Mouse (Mus musculus): ENCODE measurements around the gene H6pd. TPM values are rescaled to one million over a fixed set of nuclear protein-coding genes. Genes with fewer than 3 reads are reported as not detected.

The H6pd gene
- polyA plus RNA-seq, 1 experiment from 2014 or later, result 14.9 TPM

- 81% methylated on average over 21 of the region's 21 CpGs for WGBS
- no peaks in the 10 kb centered on the region for H3K9me3 ChIP-seq (replicated peaks; ENCODE audit: control insufficient read depth, low read length)
- no peak for ATAC-seq (ENCODE audit: insufficient read depth, low FRiP score)
- no peaks in the 10 kb centered on the region for H3K36me3 ChIP-seq (ENCODE audit: control insufficient read depth, insufficient read depth, low read length)
- no peak overlapping the region for H3K4me2 ChIP-seq (ENCODE audit: low read depth, low read length)
- H3K4me3 ChIP-seq (replicated peaks; ENCODE audit: low read length), result no peak overlapping the region
- H3K4me1 ChIP-seq (ENCODE audit: control insufficient read depth, insufficient read depth, low read length), result peaks cover 47% of the 10 kb centered on the region
- 0 out of 2 replicates have a peak overlapping the region, but pooled peaks have one; percentile 1 for H3K27ac ChIP-seq (ENCODE audit: low read length)
- no peaks in the 10 kb centered on the region for H3K27me3 ChIP-seq (ENCODE audit: control insufficient read depth, insufficient read depth, low read length)
- H3K9ac ChIP-seq (ENCODE audit: low read length), result no peak overlapping the region
These were observed 2.5 kb downstream of the H6pd start for GRCm38 (mm10) chr4:150006122-150006854.

- Histone ChIP-seq H3K9ac (ENCODE audit: low read length) (no peak overlapping the region), H3K27ac (ENCODE audit: low read length) (no peak overlapping the region), H3K9me3 (replicated peaks; ENCODE audit: control insufficient read depth, low read length) (no peaks in the 10 kb centered on the region), H3K27me3 (ENCODE audit: control insufficient read depth, insufficient read depth, low read length) (no peaks in the 10 kb centered on the region), H3K4me1 (ENCODE audit: control insufficient read depth, insufficient read depth, low read length) (peaks cover 56% of the 10 kb centered on the region), H3K4me2 (ENCODE audit: low read depth, low read length) (no peak overlapping the region), H3K4me3 (replicated peaks; ENCODE audit: low read length) (no peak overlapping the region), H3K36me3 (ENCODE audit: control insufficient read depth, insufficient read depth, low read length) (no peaks in the 10 kb centered on the region)
- 83% methylated on average over 10 of the region's 10 CpGs for WGBS
- no peak for ATAC-seq (ENCODE audit: insufficient read depth, low FRiP score)
These were observed 3.6 kb downstream of the H6pd start for GRCm38 (mm10) chr4:150005231-150005630.

- no peak overlapping the region for H3K4me3 ChIP-seq (replicated peaks; ENCODE audit: low read length)
- ATAC-seq (ENCODE audit: insufficient read depth, low FRiP score), result no peak
- H3K4me1 ChIP-seq (ENCODE audit: control insufficient read depth, insufficient read depth, low read length), result peaks cover 61% of the 10 kb centered on the region
- H3K9ac ChIP-seq (ENCODE audit: low read length), result 0 out of 2 replicates have a peak overlapping the region, but pooled peaks have one; percentile 16
- peak overlapping the region; percentile 76 for H3K27ac ChIP-seq (ENCODE audit: low read length)
- H3K27me3 ChIP-seq (ENCODE audit: control insufficient read depth, insufficient read depth, low read length), result no peaks in the 10 kb centered on the region
- H3K4me2 ChIP-seq (ENCODE audit: low read depth, low read length), result no peak overlapping the region
- H3K36me3 ChIP-seq (ENCODE audit: control insufficient read depth, insufficient read depth, low read length), result no peaks in the 10 kb centered on the region
- H3K9me3 ChIP-seq (replicated peaks; ENCODE audit: control insufficient read depth, low read length), result no peaks in the 10 kb centered on the region
- WGBS, result 57% methylated on average over 4 of the region's 4 CpGs
These were observed 5.2 kb downstream of the H6pd start for GRCm38 (mm10) chr4:150003641-150004040.

DNA sequence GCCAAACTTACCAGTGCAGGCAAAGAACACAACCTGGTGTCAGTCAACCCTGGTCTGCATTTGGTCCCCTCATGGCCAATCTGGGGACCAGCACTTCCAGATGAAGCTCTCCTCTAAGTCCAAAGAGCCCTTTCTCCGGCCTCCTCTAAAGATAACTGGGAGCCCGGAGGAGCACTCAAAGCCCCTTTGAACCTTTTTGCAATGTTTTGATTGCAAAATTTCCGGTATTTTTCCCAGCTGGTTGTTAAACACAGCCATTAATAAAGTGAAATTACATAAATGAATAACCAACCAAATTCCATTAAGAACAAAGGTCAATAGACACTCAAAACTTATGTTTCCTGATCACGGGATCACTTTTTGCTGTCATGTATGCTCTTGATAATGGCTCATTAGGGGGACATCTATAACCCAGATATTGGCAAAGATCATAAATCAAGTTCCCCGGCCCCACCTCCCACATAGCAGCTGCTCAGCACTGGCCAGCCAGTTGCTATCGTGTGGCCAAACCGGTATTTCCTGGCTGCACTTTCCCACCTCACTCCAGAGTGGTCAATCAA lies 5.7 kb downstream of the H6pd start:
- Histone ChIP-seq H3K9ac (ENCODE audit: low read length) (no peak overlapping the region), H3K27ac (ENCODE audit: low read length) (peak overlapping the region; percentile 76), H3K27me3 (ENCODE audit: control insufficient read depth, insufficient read depth, low read length) (no peaks in the 10 kb centered on the region), H3K4me1 (ENCODE audit: control insufficient read depth, insufficient read depth, low read length) (peaks cover 60% of the 10 kb centered on the region), H3K4me2 (ENCODE audit: low read depth, low read length) (no peak overlapping the region), H3K36me3 (ENCODE audit: control insufficient read depth, insufficient read depth, low read length) (no peaks in the 10 kb centered on the region), H3K4me3 (replicated peaks; ENCODE audit: low read length) (no peak overlapping the region), H3K9me3 (replicated peaks; ENCODE audit: control insufficient read depth, low read length) (no peaks in the 10 kb centered on the region)
- peak; percentile 64 for ATAC-seq (ENCODE audit: insufficient read depth, low FRiP score)
- WGBS, result 19% methylated on average over 7 of the region's 7 CpGs

DNA sequence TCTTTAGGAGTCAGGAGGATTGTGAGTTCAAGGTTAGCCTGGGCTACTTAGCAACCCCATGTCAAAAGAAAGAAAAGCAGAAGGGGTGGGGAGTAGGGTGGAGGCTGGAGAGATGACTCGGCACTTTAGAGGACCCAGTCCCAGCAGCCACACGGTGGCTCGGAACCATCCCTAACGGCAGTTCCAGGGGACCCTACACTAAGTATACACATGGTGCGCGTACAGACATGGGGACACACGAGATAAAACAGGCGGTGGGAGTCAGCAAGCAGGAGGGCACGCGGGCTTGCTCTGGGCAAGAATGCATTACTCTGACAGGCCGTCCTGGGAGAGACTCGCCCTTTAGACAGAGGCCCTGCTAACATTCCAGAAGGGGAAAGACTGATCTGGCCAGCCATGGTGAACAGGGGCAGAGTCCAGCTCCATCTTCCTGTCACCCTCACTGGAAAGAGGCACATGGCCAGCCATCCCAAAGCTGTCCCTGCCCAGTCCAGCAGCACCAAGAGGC lies 6.7 kb downstream of the H6pd start:
- Histone ChIP-seq H3K36me3 (ENCODE audit: control insufficient read depth, insufficient read depth, low read length) (no peaks in the 10 kb centered on the region), H3K9ac (ENCODE audit: low read length) (peak overlapping the region; percentile 49), H3K4me2 (ENCODE audit: low read depth, low read length) (peak overlapping the region; percentile 32; the same call in 1 of the 2 replicates), H3K4me3 (replicated peaks; ENCODE audit: low read length) (0 out of 2 replicates have a peak overlapping the region, but pooled peaks have one; percentile 7), H3K27me3 (ENCODE audit: control insufficient read depth, insufficient read depth, low read length) (no peaks in the 10 kb centered on the region), H3K27ac (ENCODE audit: low read length) (peak overlapping the region; percentile 74), H3K9me3 (replicated peaks; ENCODE audit: control insufficient read depth, low read length) (no peaks in the 10 kb centered on the region), H3K4me1 (ENCODE audit: control insufficient read depth, insufficient read depth, low read length) (peaks cover 51% of the 10 kb centered on the region)
- WGBS, result 46% methylated on average over 12 of the region's 12 CpGs
- no peak for ATAC-seq (ENCODE audit: insufficient read depth, low FRiP score)

- peak overlapping the region; percentile 57; the same call in 1 of the 2 replicates for H3K9ac ChIP-seq (ENCODE audit: low read length)
- H3K9me3 ChIP-seq (replicated peaks; ENCODE audit: control insufficient read depth, low read length), result no peaks in the 10 kb centered on the region
- ATAC-seq (ENCODE audit: insufficient read depth, low FRiP score), result no peak
- no peaks in the 10 kb centered on the region for H3K27me3 ChIP-seq (ENCODE audit: control insufficient read depth, insufficient read depth, low read length)
- H3K36me3 ChIP-seq (ENCODE audit: control insufficient read depth, insufficient read depth, low read length), result no peaks in the 10 kb centered on the region
- peak overlapping the region; percentile 19; the same call in 1 of the 2 replicates for H3K4me2 ChIP-seq (ENCODE audit: low read depth, low read length)
- peak overlapping the region; percentile 74 for H3K27ac ChIP-seq (ENCODE audit: low read length)
- H3K4me3 ChIP-seq (replicated peaks; ENCODE audit: low read length), result no peak overlapping the region
- WGBS, result 46% methylated on average over 10 of the region's 10 CpGs
- H3K4me1 ChIP-seq (ENCODE audit: control insufficient read depth, insufficient read depth, low read length), result peaks cover 51% of the 10 kb centered on the region
These were observed 7.5 kb downstream of the H6pd start for GRCm38 (mm10) chr4:150001221-150001860.

- H3K4me2 ChIP-seq (ENCODE audit: low read depth, low read length), result peak overlapping the region; percentile 19; the same call in 1 of the 2 replicates
- H3K9ac ChIP-seq (ENCODE audit: low read length), result 0 out of 2 replicates have a peak overlapping the region, but pooled peaks have one; percentile 13
- H3K9me3 ChIP-seq (replicated peaks; ENCODE audit: control insufficient read depth, low read length), result no peaks in the 10 kb centered on the region
- no peak overlapping the region for H3K4me3 ChIP-seq (replicated peaks; ENCODE audit: low read length)
- peaks cover 57% of the 10 kb centered on the region for H3K4me1 ChIP-seq (ENCODE audit: control insufficient read depth, insufficient read depth, low read length)
- 0 out of 2 replicates have a peak overlapping the region, but pooled peaks have one; percentile 74 for H3K27ac ChIP-seq (ENCODE audit: low read length)
- H3K36me3 ChIP-seq (ENCODE audit: control insufficient read depth, insufficient read depth, low read length), result no peaks in the 10 kb centered on the region
- H3K27me3 ChIP-seq (ENCODE audit: control insufficient read depth, insufficient read depth, low read length), result no peaks in the 10 kb centered on the region
- ATAC-seq (ENCODE audit: insufficient read depth, low FRiP score), result no peak
- WGBS, result 78% methylated on average over 15 of the region's 15 CpGs
These were observed 8.8 kb downstream of the H6pd start for GRCm38 (mm10) chr4:149999931-150000555.

DNA sequence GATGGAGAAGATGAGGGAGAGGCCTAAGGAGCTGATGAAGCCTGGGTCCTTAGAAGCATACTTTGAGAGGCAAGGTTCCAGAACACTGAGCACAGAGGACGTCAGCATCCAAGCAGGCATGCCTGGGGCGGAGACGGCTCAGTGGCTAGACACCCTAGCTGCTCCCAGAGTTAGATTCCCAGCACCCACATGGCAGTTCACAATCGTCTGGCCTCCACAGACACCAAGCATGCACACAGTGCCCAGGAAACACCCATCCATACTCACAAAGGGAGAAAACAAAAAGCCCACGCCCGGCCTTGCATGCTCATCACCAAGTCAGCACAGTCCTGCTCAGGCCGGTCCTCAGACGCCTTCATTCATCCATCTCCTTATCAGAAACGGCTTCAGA lies 9.3 kb downstream of the H6pd start:
- WGBS, result 76% methylated on average over 9 of the region's 9 CpGs
- Histone ChIP-seq H3K4me1 (ENCODE audit: control insufficient read depth, insufficient read depth, low read length) (peaks cover 57% of the 10 kb centered on the region), H3K27ac (ENCODE audit: low read length) (0 out of 2 replicates have a peak overlapping the region, but pooled peaks have one; percentile 2), H3K4me3 (replicated peaks; ENCODE audit: low read length) (no peak overlapping the region), H3K9ac (ENCODE audit: low read length) (no peak overlapping the region), H3K27me3 (ENCODE audit: control insufficient read depth, insufficient read depth, low read length) (no peaks in the 10 kb centered on the region), H3K9me3 (replicated peaks; ENCODE audit: control insufficient read depth, low read length) (no peaks in the 10 kb centered on the region), H3K36me3 (ENCODE audit: control insufficient read depth, insufficient read depth, low read length) (no peaks in the 10 kb centered on the region), H3K4me2 (ENCODE audit: low read depth, low read length) (no peak overlapping the region)
- no peak for ATAC-seq (ENCODE audit: insufficient read depth, low FRiP score)

Measured in stomach, embryonic 16.5 days (tissue).